Mouse (Mus musculus): ENCODE data around the gene Acot8.

DNA sequence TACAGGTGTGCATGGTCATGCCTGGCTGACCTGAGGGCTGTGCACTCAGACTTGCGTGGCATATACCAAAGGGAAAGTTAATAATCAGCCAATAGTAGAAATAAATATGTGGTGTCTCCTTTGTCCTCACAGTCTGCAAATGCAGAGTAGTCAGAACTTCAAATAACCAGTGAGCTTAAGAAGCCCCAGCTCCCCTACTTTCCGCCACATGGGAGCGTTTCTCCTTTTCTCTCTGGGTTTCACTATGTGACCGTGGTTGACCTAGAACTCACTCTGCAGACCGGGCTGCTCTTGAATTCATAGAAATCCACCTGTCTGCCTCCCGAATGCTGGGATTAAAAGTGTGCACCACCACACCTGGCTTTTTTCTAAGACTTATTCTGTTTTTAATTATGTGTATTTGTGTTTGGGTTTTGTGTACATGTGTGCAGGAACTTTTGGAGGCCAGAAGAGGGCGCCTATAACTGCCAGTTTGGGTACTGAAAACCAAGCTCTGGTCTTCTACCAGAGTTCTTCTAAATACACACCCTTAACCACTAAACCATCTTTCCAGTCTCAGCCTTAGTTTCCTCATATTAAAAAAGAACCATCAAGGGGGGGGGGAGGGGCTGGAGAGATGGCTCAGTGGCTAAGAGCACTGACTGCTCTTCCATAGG lies 20.6 kb downstream of the Acot8 start:
- TF ChIP-seq TAL1 (IDR thresholded peaks at IDR 0.05; ENCODE audit: low read length), result no peak
- no peak for TF ChIP-seq GATA1 (IDR thresholded peaks at IDR 0.05; ENCODE audit: low read length)

Data from erythroblast, embryonic 14.5 days (primary cell).